Mouse (Mus musculus) ovary, postnatal 10 days (tissue): ENCODE measurements at regions not wholly inside any gene's neighbourhood (a gene's known extent, or its start where the extent isn't known, plus 50 kb on each side); places are given as distances from the start of the nearest gene placed in this dataset.
"Not testable (repeated sequence)": the region's sequence is repeated elsewhere in the genome, so short reads cannot be mapped to it uniquely, and the experiment has no call there.

Experiments used
- DNase-seq: peaks from one replicate; pipeline ENCODE4 v3.0.0; 2022; ENCODE audit warnings: low spot score

- no peak for DNase-seq
These were observed 50.8 kb upstream of the Elmo1 start for GRCm38 (mm10) chr13:20039590-20039989.

- no peak for DNase-seq
These were observed 51.9 kb upstream of the Elmo1 start for GRCm38 (mm10) chr13:20038463-20038862.

- no peak for DNase-seq
These were observed 53.0 kb upstream of the Elmo1 start for GRCm38 (mm10) chr13:20037436-20037835.

GRCm38 (mm10) chr13:20033937-20034735, 56.3 kb upstream of the Elmo1 start:
- DNase-seq, result no peak

GRCm38 (mm10) chr13:20031660-20032059, 58.7 kb upstream of the Elmo1 start:
- DNase-seq, result no peak

- DNase-seq, result no peak
These were observed 59.3 kb upstream of the Elmo1 start for GRCm38 (mm10) chr13:20031082-20031481.

- DNase-seq, result no peak
These were observed 63.8 kb upstream of the Elmo1 start for GRCm38 (mm10) chr13:20026612-20027011.

GRCm38 (mm10) chr13:20016454-20016853, 73.9 kb upstream of the Elmo1 start:
- not testable (repeated sequence) for DNase-seq

GRCm38 (mm10) chr13:20012621-20013020, 77.8 kb upstream of the Elmo1 start:
- DNase-seq, result peak; percentile 1

GRCm38 (mm10) chr13:20009164-20009563, 81.2 kb upstream of the Elmo1 start:
- no peak for DNase-seq

- no peak for DNase-seq
These were observed 82.8 kb upstream of the Elmo1 start for GRCm38 (mm10) chr13:20007561-20007960.

GRCm38 (mm10) chr13:19997606-19998005, 92.8 kb upstream of the Elmo1 start:
- no peak for DNase-seq

GRCm38 (mm10) chr13:19975621-19976020, 114.8 kb upstream of the Elmo1 start:
- no peak for DNase-seq

- DNase-seq, result no peak
These were observed 123.8 kb upstream of the Elmo1 start for GRCm38 (mm10) chr13:19966566-19966965.

- no peak for DNase-seq
These were observed 127.4 kb upstream of the Elmo1 start for GRCm38 (mm10) chr13:19963031-19963430.

- no peak for DNase-seq
These were observed 104.7 kb upstream of the Gpr141 start for GRCm38 (mm10) chr13:19928761-19929160.

- DNase-seq, result no peak
These were observed 103.8 kb upstream of the Gpr141 start for GRCm38 (mm10) chr13:19927807-19928206.

- no peak for DNase-seq
These were observed 97.2 kb upstream of the Gpr141 start for GRCm38 (mm10) chr13:19921084-19921827.

GRCm38 (mm10) chr13:19911860-19912584, 88.0 kb upstream of the Gpr141 start:
- DNase-seq, result no peak

GRCm38 (mm10) chr13:19902786-19903185, 78.7 kb upstream of the Gpr141 start:
- DNase-seq, result no peak

GRCm38 (mm10) chr13:19897191-19897590, 73.1 kb upstream of the Gpr141 start:
- no peak for DNase-seq

- DNase-seq, result no peak
These were observed 65.1 kb upstream of the Gpr141 start for GRCm38 (mm10) chr13:19888983-19889773.
